Mouse (Mus musculus): ENCODE measurements around the gene Rgp1.
"Not testable (repeated sequence)": the region's sequence is repeated elsewhere in the genome, so short reads cannot be mapped to it uniquely, and the experiment has no call there.

The Rgp1 gene

DNA sequence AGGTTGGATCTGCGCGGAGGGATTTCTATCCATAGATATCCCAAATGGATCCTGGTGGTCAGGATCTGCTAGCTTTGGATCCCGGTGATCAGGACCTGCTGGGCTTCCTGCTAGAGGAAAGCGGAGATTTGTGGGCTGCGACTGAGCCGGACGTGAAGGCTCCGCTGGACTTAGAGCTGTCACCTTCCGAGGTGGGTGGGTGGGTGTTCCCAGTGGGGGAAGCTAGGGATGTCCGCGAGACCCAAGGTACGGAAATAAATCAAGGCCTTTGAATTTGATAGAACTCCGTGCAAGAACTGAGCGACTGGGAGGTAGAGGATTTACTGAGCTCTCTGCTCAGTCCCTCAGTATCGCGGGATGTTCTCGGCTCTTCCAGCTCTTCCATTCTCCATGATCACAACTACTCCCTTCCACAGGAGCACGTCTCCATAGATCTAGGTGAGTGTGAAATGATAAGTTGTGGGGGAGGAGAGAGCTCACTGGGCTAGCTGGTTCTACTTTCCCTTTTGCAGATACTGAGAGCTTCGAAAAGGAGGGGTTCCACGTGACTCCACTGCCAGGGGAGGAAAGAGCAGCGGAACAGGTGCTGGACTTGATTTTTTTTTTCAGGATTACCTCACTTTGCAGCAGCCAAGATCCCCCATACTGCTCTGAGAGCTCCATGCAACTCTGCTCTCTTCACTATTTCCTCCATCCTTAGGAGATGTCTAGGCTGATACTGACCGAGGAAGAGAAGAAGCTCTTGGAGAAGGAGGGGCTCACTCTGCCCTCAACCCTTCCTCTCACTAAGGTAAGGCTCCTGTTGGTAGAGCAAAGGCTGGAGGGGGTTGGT is 15.5 kb upstream of the Rgp1 start:
- peak; percentile 36 for DNase-seq

DNA sequence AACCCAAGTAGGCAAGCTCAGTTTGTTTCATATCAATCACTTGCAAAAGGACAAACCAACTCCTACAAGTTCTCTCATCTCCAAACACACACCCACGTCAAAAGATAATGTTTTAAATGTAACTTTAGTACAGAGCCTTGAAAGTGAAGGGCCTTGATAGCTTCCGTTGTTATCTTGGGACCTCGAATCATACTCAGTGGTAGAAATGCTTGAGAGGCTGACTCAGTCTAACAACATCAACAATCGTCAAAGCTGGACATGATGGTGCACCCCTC is 15.0 kb upstream of the Rgp1 start:
- no peak for DNase-seq

DNA sequence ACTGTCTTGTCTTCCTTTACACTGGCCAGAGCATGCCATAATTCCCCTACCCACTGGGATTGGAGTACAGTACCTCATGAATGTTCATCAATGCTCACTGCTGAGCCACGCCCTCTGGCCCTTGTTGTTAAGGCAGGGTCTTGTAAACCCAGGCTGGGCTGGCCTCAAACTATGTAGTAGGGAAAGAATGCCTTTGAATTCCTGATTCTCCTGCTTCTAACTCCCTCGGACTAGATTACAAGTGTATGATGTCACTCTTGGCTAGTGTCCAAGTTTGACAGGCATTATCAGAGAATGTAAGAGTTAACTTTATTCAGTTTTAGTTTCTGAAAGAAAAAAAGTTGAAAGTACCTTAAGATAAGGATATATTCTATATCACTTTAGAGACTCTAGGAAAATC is 14.3 kb upstream of the Rgp1 start:
- peak; percentile 33 for DNase-seq

DNA sequence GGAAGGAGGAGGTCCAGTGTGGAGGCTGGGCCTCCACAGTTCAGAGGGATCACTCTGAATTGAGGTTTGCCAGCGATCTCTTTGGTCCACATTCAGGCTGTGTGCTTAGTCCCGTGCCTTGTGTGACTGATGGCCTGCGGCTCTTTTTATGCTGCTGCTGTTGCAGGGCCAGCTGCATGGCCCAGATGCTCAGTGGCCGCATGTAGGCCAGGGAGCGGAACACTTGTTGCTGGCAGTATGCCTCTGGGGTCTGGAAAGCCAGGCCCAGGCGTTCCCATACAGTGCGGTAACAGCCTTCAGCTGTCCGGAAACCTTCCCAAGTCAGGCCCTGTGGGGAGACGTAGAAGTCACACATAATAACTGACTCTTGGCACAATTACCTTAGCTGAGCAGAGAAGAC is 11.4 kb upstream of the Rgp1 start:
- no peak for DNase-seq

DNA sequence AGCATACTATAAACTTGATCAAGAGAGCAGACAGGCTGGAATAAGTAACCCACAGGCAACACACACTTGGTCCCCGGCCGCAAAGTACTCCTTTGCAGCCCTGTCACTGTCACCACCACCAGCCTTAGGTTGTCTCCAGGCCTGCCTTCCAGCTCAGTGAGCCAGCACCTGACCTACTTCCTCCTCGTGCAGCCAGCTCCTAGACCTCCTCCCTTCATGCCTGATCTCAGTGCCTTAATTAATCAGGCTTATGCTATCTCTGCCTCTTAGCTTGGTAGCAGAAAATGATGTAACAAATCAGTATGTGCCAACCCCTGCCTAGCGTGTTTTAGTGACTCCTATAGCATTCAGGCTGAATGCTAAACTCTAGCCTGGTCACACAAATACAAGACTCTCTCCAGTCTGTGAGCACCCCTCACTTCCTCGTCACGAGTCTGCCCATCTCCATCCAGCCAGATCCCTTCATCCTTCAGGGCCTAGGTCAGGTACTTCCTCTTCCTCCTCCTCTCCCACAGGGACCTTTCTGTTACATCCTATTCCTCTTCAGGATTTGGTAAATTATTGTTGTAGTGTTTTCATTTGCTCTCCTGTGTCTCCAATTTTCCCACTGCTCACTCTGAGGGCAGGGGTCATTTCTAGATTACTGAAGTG is 7.0 kb upstream of the Rgp1 start:
- no peak for DNase-seq

DNA sequence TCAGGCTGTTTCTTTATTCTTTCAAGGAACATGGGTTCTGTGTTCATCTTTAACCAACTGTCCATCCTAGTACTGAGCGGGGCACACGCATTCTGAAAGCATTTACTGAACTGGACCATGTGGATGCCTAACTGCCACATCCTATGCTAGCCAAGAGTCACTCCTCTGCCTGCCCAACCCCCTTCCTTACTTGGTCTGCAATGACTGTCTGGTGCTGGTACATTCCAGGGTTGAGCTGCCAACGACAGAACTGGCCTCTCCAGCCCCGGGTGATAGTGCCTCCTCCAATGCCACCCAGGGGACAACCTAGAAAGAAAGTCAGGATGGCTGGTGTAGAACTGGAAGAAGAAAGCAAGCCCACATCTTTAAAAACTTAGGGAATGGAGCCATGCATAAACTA is 5.0 kb upstream of the Rgp1 start:
- DNase-seq = no peak

DNA sequence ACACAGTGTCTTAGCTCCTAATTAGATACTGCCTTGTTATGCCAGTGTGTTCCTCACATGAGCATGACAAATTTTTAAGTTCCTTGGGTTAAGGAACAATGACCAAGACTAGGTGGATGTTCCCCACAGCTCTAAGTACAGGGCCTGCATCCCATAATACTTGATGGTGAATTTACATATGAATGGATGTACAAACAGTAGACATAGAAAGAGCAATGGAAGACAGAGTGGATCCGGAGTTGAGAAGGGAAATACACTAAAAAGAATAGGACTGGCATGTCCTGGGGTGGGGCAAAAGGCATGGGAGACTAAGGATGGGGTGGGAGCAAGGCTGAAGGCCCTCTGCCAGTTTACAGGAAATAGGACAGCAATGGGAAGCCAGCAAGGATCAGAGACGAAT is 3.2 kb upstream of the Rgp1 start:
- no peak for DNase-seq

DNA sequence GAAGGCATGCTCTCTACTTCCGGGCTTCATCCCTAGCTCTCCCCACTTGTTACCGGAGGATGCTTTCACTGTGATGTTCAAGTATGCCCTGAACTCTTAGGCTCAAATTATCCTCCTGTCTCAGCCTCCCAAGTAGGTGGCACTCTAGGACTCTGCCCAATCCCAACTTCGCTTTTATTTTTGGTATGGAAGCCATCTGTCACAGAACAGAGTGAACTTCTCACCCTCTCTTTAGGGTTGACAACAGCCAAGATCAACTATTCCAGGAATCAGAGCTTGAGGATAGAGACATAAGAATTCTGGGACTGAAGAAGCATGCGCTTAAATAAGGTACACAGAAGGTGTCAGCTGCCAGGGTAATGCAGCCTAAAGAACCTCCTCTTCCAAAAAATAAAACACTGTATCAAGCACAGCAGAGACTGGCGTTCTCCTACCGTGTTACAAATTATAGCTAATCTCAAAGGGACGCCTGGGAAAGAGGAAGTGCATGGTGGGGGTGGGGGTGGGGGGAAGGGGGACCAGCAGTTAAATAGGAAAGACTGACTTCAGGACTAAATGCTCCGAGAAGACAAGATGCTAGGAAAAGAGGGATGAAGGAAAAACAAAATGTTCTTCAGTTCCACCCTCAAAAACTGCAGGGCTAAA is 1.2 kb upstream of the Rgp1 start:
- no peak for DNase-seq

DNA sequence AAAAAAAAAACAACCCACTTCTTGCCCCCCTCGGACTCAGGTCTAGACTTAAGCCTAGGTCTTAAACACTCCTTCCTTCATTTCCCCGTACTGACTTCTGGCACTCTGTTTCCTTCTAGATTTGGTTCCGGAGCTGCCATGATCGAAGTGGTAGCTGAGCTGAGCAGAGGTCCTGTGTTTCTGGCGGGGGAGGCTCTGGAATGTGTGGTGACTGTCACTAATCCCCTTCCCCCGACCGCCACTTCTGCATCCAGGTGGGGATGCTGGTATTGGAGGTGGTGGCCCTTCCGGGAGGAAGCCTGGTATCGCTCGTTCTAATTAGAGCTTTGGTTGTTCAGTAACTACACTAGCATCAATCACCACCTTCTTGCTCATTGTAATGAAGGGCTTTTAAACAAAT is 741 bp downstream of the Rgp1 start:
- DNase-seq = no peak

DNA sequence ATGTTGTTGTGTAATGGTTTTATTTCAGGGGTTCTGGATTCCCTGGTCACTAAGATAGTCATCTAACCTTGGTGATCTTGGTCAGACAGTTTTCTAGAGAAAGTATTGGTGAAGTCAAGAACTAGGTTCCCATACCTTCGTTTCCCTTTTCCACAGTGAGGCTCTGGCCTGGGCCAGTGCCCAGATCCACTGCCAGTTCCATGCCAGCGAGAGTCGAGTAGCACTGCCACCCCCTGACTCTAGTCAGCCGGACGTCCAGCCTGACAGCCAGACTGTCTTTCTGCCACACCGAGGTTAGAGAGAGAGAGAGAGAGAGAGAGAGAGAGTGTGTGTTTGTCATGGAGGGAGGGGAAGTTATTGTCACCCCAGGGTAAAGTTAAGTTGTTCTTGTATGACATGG is 1.2 kb downstream of the Rgp1 start:
- DNase-seq = no peak

DNA sequence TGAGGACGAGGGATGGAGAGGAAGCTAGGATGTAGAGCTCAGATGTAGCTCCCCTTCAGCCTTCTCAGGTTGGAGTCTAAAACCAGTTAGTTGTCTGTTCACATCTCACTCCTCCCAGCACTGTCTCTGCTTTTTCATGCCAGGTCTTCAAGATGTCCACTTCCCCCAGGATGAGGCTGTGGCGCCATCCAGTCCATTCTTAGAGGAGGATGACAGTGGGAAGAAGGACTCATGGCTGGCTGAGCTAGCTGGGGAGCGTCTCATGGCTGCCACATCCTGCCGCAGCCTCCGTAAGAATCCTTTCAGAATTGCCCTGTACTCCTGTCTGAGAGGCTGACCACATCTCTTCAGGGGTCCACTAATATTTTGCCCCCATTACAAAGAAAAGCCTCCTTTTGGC is 2.2 kb downstream of the Rgp1 start:
- no peak for DNase-seq

DNA sequence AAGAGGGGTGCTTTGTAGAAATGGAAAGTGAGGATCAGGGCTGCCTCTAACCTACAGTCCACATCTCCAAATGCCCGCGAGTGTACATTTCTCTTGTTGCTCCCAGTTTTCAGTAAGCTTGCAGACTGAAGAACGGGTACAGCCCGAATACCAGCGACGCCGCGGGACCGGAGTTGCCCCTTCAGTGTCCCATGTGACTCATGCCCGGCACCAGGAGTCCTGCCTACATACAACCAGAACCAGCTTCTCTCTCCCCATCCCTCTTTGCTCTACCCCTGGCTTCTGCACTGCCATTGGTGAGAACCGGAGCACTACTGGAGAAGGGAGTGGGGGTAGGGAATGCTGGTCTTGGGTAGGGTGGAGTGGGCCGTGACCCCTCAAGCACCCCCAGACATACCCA is 2.9 kb downstream of the Rgp1 start:
- no peak for DNase-seq

DNA sequence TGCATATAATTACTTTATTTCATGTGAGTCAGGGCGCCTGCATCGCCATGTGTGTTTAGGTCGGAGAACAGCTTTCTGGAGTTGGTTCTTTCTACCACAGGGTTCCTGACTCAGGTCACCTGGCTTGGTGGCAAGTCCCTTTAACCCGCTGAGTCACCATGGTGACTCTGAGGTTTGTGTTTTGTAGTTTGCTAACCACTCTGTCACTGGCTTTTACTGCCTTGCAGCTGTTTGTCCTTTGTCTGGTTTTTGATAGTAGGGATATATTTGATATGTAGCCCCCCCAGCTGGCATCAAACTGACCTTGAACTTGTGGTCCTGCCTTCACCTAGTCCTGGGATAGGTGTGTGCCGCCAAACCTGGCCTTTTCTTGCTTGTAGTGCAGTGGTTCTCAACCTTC is 3.7 kb downstream of the Rgp1 start:
- no peak for DNase-seq

DNA sequence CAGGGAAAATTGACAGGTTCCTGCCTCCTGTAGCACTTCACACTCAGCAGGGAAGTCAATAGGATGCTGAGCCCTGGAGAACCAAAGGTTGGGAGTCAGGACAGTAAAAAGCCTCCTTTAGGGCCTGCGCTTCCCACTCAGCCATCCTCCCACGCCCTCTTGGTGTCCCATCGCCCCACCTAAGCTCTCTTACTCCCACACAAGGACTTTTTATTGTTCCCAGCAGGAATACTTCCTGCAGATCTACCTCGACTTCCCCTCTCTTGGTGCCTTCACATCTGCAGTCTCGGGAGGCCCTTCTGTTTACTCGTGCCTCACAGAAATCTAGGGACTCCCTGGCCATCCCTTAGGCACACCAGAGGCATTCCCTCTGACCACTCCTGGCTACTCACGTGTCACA is 4.9 kb downstream of the Rgp1 start:
- DNase-seq = no peak

DNA sequence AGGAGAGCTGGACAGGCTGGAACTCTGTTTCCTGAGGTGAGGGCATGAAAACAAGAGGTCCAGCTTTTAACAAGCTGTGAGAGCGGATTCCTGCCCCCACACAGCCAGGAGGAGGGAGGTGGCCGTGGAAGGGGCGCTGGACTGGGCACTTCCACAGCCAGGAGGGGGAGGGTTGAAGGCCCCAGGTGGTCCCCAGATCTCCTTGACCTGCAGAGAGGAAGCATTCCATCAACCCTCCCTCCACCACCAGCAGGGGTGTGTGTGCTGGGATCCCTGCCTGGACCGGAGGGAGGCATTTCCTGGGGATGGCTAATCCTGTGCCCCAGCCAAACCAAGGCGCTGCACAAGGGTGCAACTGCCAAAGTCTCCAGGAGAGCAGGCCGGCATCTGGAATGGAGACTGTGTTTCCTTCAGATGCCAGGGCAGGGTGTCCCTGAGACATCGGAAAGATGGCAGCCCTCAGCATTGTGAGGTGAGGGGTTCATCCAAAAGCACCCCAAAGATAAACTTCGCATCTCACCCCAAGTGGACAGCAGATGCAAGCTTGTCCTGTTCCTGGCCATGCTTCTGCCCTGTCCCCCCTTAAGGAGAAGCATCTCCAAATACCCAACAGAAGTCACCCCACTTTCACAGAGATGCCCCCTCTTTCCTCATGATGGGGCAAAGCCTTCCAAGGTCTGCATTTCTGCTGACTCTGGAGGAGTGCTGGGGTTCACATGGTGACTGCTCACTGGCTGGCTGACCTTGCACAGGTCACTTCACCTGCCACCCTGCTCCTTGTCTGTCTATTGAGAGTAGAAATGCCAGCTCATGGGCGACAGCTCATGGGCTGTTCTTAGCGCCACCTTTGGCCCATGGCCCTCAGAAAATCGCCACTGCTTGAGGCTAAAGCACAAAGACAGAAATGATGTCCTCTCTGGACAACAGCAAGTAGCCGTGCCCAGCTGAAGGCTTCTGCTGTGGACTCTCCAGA is 6.2 kb downstream of the Rgp1 start, which contains the start of gene Msmp:
Gene Msmp, minus strand, starts transcription at position 51 of the 973 bp plus-strand sequence.
- peak; percentile 49 for DNase-seq

DNA sequence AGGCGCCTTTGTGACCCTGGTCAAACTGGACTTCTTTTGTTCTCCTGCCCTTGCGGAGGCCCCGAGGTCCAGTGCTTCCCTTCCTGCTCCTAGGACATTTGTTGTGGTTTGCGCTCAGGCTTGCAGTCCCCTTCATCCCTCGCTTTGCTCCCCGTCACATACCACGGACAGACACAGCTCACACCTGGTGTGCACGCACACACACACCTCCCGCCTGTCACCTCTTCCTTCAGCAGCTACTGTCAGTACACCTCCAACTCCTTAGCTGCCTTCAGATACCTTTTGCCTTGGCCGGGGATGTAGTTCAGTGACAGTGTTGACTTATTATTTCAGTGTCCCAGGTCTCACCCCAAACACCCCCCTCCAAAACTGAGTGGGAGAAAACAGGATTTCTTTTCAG is 7.2 kb downstream of the Rgp1 start:
- no peak for DNase-seq

DNA sequence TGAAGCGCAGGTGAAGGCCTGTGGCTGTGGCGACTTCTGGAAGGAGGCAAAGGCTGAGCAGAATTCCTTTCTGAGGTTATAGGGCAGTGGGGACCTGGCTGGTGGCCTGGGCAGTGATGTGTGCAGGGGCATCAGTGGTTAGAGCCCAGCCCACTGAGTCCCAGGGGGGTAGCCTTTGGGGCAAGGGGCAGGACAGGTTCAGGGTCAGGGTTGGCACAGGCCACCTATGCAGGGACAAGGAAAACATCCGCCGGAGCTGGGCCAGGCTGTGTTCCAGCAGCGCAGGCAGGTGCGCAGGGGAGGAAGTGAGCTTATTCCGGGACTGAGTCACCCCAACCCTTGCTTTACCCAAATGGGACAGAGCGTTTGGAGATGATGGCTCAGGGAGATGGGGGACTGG is 7.9 kb downstream of the Rgp1 start:
- DNase-seq = no peak

DNA sequence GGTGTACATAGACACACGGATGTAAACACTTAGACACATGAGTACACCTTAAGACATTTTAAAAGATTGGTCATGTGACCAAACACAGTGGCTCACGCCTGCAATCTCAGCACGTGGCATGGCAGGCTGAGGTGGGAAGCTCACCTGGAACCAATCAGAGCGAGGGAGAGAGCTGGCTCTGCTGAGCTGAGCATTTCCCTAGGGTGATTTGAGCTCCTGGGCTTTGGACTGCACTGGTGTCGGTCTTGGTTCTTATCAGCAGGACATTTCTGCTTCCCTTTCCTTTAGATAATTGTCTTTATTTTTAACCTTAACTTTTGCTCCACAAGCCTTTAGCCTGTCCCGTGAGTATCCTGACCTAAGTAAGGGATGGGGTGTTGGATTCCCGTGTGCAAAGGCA is 9.2 kb downstream of the Rgp1 start:
- no peak for DNase-seq

DNA sequence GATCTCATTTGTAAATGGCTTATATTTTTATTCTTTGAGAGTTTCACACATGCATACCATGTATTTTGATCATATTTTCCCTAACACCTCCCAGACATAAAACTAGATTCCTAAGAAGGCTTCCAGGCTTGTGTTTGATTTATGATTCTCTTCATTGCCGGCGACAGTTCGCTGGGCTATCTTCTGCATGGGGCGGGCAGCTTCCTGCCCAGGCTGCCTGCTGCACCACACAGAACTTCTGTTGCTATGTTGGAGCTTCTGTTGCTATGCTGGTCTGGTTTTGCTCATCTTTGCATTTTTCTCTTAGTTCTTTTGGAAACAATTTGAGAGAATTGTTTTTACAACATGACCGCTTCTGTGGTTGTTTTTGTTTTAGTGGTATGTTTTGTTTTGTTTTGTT is 13.0 kb downstream of the Rgp1 start:
- DNase-seq = no peak

DNA sequence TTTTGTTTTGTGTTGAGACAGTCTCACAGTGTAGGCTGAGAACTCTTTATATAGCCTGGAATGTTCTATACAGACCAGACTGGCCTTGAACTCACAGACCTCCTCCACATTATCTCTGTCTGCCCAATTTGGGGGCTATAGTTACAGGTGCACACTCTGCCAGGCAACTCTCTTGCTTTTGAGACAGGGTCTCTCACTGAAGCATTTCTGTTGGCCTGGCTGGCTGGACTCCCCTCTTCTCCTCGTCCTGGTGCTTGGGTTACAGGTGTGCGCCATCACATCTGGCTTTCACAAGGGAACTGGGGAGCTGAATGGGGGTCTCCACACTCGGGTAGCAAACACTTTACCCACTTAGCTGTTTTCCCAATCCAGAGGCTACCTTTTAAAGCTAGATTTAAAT is 13.4 kb downstream of the Rgp1 start:
- no peak for DNase-seq

DNA sequence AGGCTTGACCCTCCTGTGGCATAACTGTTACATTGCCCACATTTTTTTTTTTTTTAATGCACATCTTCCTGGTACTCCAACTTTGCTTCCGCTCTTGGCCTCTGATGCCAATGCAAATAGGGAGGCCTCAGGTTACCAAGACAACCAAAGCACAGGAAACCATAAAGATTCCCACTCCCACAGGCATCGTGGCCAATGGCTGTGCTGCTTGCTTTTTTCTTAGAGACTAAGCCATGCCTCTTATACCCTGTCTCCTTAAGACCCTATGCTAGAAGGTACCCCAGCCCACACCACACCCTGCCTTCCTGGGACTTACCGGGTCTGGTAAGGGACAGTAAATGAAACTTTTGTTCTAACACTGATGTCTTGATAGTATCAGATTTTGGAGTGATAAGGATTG is 14.9 kb downstream of the Rgp1 start:
- DNase-seq = no peak

DNA sequence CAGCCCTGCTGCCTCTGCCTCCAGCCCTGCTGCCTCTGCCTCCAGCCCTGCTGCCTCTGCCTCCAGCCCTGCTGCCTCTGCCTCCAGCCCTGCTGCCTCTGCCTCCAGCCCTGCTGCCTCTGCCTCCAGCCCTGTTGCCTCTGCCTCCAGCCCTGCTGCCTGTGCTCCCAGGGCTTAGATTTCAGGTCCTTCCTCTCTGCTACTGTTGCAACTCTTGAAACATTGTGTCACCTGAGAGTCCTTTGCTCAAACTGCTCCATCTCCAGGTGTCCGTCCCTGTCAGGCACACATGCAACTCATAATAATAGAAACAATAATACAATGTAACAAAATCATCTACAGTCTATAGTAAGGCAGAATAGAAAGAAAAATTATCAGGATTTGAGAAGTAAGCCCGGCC is 18.1 kb downstream of the Rgp1 start:
- DNase-seq = not testable (repeated sequence)

DNA sequence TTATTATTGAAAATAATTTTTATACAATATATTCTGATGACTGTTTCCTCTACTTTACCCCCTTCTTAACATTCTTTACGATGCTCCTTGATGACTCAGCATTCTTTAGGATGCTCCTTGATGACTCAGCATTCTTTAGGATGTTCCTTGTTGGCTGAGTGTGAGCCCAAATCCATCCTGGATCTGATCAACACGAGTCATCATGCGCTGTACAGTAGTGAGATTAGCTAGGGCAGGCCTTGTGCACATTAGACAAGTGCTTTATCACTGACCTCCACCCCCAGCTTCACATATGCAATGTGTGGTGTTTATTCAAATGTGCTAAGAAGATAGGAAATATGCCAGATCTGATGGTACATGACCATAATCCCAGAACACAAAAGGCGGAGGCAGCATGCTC is 19.7 kb downstream of the Rgp1 start:
- DNase-seq = no peak

Measured in lung, postnatal 36 days (tissue).